Mouse (Mus musculus) ES-E14 (cell line): Measurements from ENCODE around the gene Edaradd. TPM values are rescaled to one million over a fixed set of nuclear protein-coding genes. Genes with fewer than 3 reads are reported as not detected.

Source experiments
- DNase-seq: peaks from one replicate; pipeline ENCODE4 v3.0.0-alpha.2; 2013; ENCODE audit warnings: low read depth, low spot score
- H3K27ac ChIP-seq: 2 replicates; pipeline ENCODE4 v1.5.1; 2012; ENCODE audit warnings: low read depth, mild to moderate bottlenecking, low read length, moderate library complexity, mixed read lengths; ENCODE audit not compliant: poor library complexity, insufficient read depth, severe bottlenecking
- H3K36me3 ChIP-seq: 2 replicates; pipeline ENCODE4 v1.6.1; 2012; ENCODE audit warnings: mild to moderate bottlenecking, low read length, moderate library complexity, mixed read lengths; ENCODE audit not compliant: control insufficient read depth, poor library complexity, insufficient read depth, severe bottlenecking
- H3K4me1 ChIP-seq, 2 experiments: fragments of 150-350 bp in 1 of 2; sonication (generic) in 1 of 2; 2 replicates each; pipeline ENCODE4 v1.6.1; 2012; ENCODE audit warnings: low read length in 2 of 2, mild to moderate bottlenecking in 1 of 2, mixed read lengths in 1 of 2; ENCODE audit not compliant: control insufficient read depth in 2 of 2, insufficient read depth in 2 of 2, poor library complexity in 1 of 2
- H3K4me3 ChIP-seq, 2 experiments: fragments of 150-350 bp in 1 of 2; sonication (generic) in 1 of 2; 2 replicates each; pipeline ENCODE4 v1.5.1; 2012; ENCODE audit warnings: low read length in 2 of 2, low read depth in 1 of 2, mild to moderate bottlenecking in 1 of 2, mixed read lengths in 1 of 2; ENCODE audit not compliant: insufficient read depth in 1 of 2, poor library complexity in 1 of 2, severe bottlenecking in 1 of 2
- H3K9ac ChIP-seq: 2 replicates; pipeline ENCODE4 v1.6.1; 2012; ENCODE audit warnings: low read depth, mild to moderate bottlenecking, low read length, mixed read lengths; ENCODE audit not compliant: poor library complexity, insufficient read depth, severe bottlenecking
- H3K9me3 ChIP-seq: fragments of 150-350 bp; sonication (generic); 2 replicates; pipeline ENCODE4 v1.6.1; 2012; ENCODE audit warnings: low read depth, mild to moderate bottlenecking, low read length; ENCODE audit not compliant: control insufficient read depth, insufficient read depth
- CHD2 ChIP-seq: IDR thresholded peaks from 2 replicates; pipeline ENCODE4 v1.6.1; 2014; ENCODE audit warnings: mild to moderate bottlenecking, low read depth, low read length, inconsistent platforms
- HCFC1 ChIP-seq: IDR thresholded peaks from 2 replicates; pipeline ENCODE4 v1.6.1; 2012; ENCODE audit warnings: low read length, inconsistent platforms, borderline replicate concordance; ENCODE audit not compliant: insufficient read depth
- MAFK ChIP-seq: IDR thresholded peaks from 2 replicates; pipeline ENCODE4 v1.6.1; 2014; ENCODE audit warnings: mild to moderate bottlenecking, low read depth, low read length, inconsistent platforms; ENCODE audit not compliant: insufficient read depth
- ZC3H11A ChIP-seq: IDR thresholded peaks from 2 replicates; pipeline ENCODE4 v1.6.1; 2012; ENCODE audit warnings: low read depth, mild to moderate bottlenecking, inconsistent platforms, low read length, borderline replicate concordance
- ZNF384 ChIP-seq: IDR thresholded peaks from 2 replicates; pipeline ENCODE4 v1.6.1; 2012; ENCODE audit warnings: low read depth, low read length, inconsistent platforms
- in situ Hi-C, 2 experiments: fragments of 600-800 bp; cut with MboI; formaldehyde crosslinking; loops; one replicate each; pipeline ENCODE4 v1.15.1; 2025; ENCODE audit warnings: low sequenced_read_pairs in 2 of 2, inconsistent platforms in 1 of 2; ENCODE audit not compliant: unreplicated experiment in 2 of 2
- total RNA-seq: library from RNA; depleted of rRNA; stranded (reverse); fragments of 300-350 nt; gene quantifications from 2 replicates; pipeline ENCODE4 v1.2.3, GENCODE M21; 2012

The Edaradd gene
- total RNA-seq, 1 experiment: 0.31 TPM

- no peak for DNase-seq
- Histone ChIP-seq H3K9me3 (no peaks in the 10 kb centered on the region), H3K4me3 (no peak overlapping the region), H3K27ac (no peak overlapping the region), H3K9ac (no peak overlapping the region), H3K4me1 (no peaks in the 10 kb centered on the region), H3K36me3 (no peaks in the 10 kb centered on the region)
- in situ Hi-C loops: no loop called here
- no peak for TF ChIP-seq ZNF384
- no peak for TF ChIP-seq ZC3H11A
- no peak for TF ChIP-seq CHD2
- no peak for TF ChIP-seq MAFK
- TF ChIP-seq HCFC1: no peak
Observed at GRCm38 (mm10) chr13:12503238-12503751, 16.9 kb downstream of the Edaradd start.

GRCm38 (mm10) chr13:12502665-12503237, 17.5 kb downstream of the Edaradd start:
- Histone ChIP-seq H3K36me3 (no peaks in the 10 kb centered on the region), H3K4me1 (no peaks in the 10 kb centered on the region), H3K9me3 (no peaks in the 10 kb centered on the region), H3K9ac (no peak overlapping the region), H3K27ac (no peak overlapping the region), H3K4me3 (no peak overlapping the region)
- in situ Hi-C loops: no loop called here
- TF ChIP-seq ZC3H11A: no peak
- TF ChIP-seq ZNF384: no peak
- no peak for TF ChIP-seq HCFC1
- no peak for DNase-seq

GRCm38 (mm10) chr13:12499107-12499506, 21.1 kb downstream of the Edaradd start:
- in situ Hi-C loops: no loop called here
- Histone ChIP-seq H3K9ac (no peak overlapping the region), H3K4me3 (no peak overlapping the region), H3K4me1 (no peaks in the 10 kb centered on the region), H3K36me3 (no peaks in the 10 kb centered on the region), H3K27ac (no peak overlapping the region), H3K9me3 (no peaks in the 10 kb centered on the region)
- no peak for DNase-seq
- TF ChIP-seq CHD2: no peak
- TF ChIP-seq HCFC1: no peak
- no peak for TF ChIP-seq ZNF384
- TF ChIP-seq MAFK: no peak
- TF ChIP-seq ZC3H11A: no peak

- TF ChIP-seq ZC3H11A (no peak), MAFK (no peak), HCFC1 (no peak), CHD2 (no peak), ZNF384 (no peak)
Observed at GRCm38 (mm10) chr13:12497809-12498208, 22.4 kb downstream of the Edaradd start.

GRCm38 (mm10) chr13:12494750-12495149, 25.5 kb downstream of the Edaradd start:
- no peak overlapping the region for H3K27ac ChIP-seq
- in situ Hi-C loops: no loop called here

More at GRCm38 (mm10) chr13:12497809-12498208, 22.4 kb downstream of the Edaradd start:
- Histone ChIP-seq H3K4me3 (no peak overlapping the region), H3K9me3 (no peaks in the 10 kb centered on the region), H3K4me1 (no peaks in the 10 kb centered on the region), H3K27ac (no peak overlapping the region), H3K36me3 (no peaks in the 10 kb centered on the region), H3K9ac (no peak overlapping the region)
- no peak for DNase-seq
- in situ Hi-C loops: no loop called here

More at GRCm38 (mm10) chr13:12494750-12495149, 25.5 kb downstream of the Edaradd start:
- no peak overlapping the region for H3K9ac ChIP-seq
- no peaks in the 10 kb centered on the region for H3K9me3 ChIP-seq
- H3K4me3 ChIP-seq: no peak overlapping the region
- DNase-seq: no peak
- H3K36me3 ChIP-seq: no peaks in the 10 kb centered on the region
- TF ChIP-seq ZC3H11A (no peak), HCFC1 (no peak), MAFK (no peak), CHD2 (no peak), ZNF384 (no peak)
- no peaks in the 10 kb centered on the region for H3K4me1 ChIP-seq
